Mouse (Mus musculus) lung, adult 2 months (tissue): ENCODE measurements around the gene Creg1.

Experiments
- CTCF ChIP-seq: fragments of 200-500 bp; IDR thresholded peaks from 2 replicates; pipeline ENCODE4 v1.5.1; 2011; ENCODE audit warnings: mild to moderate bottlenecking, low read length, control low read depth; ENCODE audit not compliant: insufficient read depth
- POLR2A ChIP-seq: fragments of 200-500 bp; IDR thresholded peaks from 2 replicates; pipeline ENCODE4 v1.6.1; 2011; ENCODE audit warnings: low read depth, mild to moderate bottlenecking, control low read depth, low read length, borderline replicate concordance; ENCODE audit errors: extremely low read depth

- TF ChIP-seq CTCF, result no peak
- no peak for TF ChIP-seq POLR2A
These were observed 55.6 kb downstream of the Creg1 start for GRCm38 (mm10) chr1:165819147-165819546.
